Mouse (Mus musculus) cerebellum, adult 2 months (tissue): ENCODE data around the gene Rnf157. TPM values are rescaled to one million over a fixed set of nuclear protein-coding genes. Genes with fewer than 3 reads are reported as not detected.

Source experiments
- DNase-seq, 2 experiments: peaks; one replicate each; pipeline ENCODE4 v3.0.0; 2021
- H3K27ac ChIP-seq: fragments of 200-500 bp; 2 replicates; pipeline ENCODE4 v1.5.1; 2012; ENCODE audit warnings: low read length, control low read depth, inconsistent platforms; ENCODE audit not compliant: insufficient read depth
- H3K27me3 ChIP-seq: fragments of 200-500 bp; 2 replicates; pipeline ENCODE4 v1.6.1; 2012; ENCODE audit warnings: inconsistent platforms, mild to moderate bottlenecking, low read length, moderate library complexity; ENCODE audit not compliant: control insufficient read depth, insufficient read depth
- H3K4me1 ChIP-seq: fragments of 200-500 bp; 2 replicates; pipeline ENCODE4 v1.6.1; 2011; ENCODE audit warnings: low read length; ENCODE audit not compliant: control insufficient read depth, insufficient read depth
- H3K4me3 ChIP-seq: fragments of 200-500 bp; replicated peaks from 2 replicates; pipeline ENCODE3; 2011; ENCODE audit warnings: mild to moderate bottlenecking, low read depth, low read length, control low read depth; ENCODE audit not compliant: insufficient read depth
- CTCF ChIP-seq: fragments of 200-500 bp; IDR thresholded peaks from 2 replicates; pipeline ENCODE4 v1.5.1; 2011; ENCODE audit warnings: low read depth, mild to moderate bottlenecking, control low read depth, low read length, moderate library complexity, borderline replicate concordance; ENCODE audit not compliant: insufficient read depth
- POLR2A ChIP-seq: fragments of 200-500 bp; IDR thresholded peaks from 2 replicates; pipeline ENCODE4 v1.6.1; 2011; ENCODE audit warnings: low read length, control low read depth, borderline replicate concordance; ENCODE audit not compliant: insufficient read depth
- WGBS: fragments of 180-500 bp; shearing (Covaris S2); methylation state at CpG from one replicate; pipeline ENCODE4 v1.1.7; 2018; 5-methylcytosine and 5-hydroxymethylcytosine counted together
- polyA plus RNA-seq: library from polyadenylated mRNA; depleted of rRNA; stranded (reverse); fragments of >200 nt; gene quantifications from 2 replicates; pipeline ENCODE4 v1.2.3, GENCODE M21; 2012

Rnf157 gene
- polyA plus RNA-seq, 1 experiment, result 147 TPM

GRCm38 (mm10) chr11:116405601-116406000 lies 7.2 kb downstream of the Rnf157 start:
- no peaks in the 10 kb centered on the region for H3K4me1 ChIP-seq
- no peak for DNase-seq
- no peak for TF ChIP-seq POLR2A
- no peak for TF ChIP-seq CTCF
- no peak overlapping the region for H3K4me3 ChIP-seq
- no peaks in the 10 kb centered on the region; the same call in 1 of the 2 replicates for H3K27me3 ChIP-seq
- no peak overlapping the region for H3K27ac ChIP-seq
- WGBS, result 96% methylated on average over 4 of the region's 4 CpGs

DNA sequence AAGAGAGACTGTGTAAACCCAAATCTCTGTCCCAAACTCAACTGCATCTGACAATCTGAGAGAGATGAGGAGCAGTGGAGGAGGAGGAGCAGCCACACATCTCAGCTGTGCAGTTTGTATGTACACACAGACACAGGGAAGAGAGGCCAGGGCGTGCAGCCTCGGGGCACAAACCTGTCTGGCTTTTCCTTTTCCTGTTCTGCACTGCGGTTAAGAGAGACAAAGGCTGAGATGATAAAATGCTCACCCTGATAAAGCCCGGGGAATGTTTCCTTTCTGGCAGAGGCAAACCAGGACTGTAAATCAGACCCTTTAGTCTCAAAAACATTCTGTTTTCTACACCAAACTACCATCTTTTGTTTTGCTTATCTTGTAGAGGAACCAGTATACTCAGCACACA lies 12.3 kb downstream of the Rnf157 start:
- TF ChIP-seq POLR2A (no peak), CTCF (no peak)
- 86% methylated on average over 4 of the region's 4 CpGs for WGBS
- DNase-seq, result no peak

GRCm38 (mm10) chr11:116398348-116398677 lies 14.5 kb downstream of the Rnf157 start:
- H3K4me1 ChIP-seq, result no peaks in the 10 kb centered on the region
- no peaks in the 10 kb centered on the region for H3K27me3 ChIP-seq
- H3K27ac ChIP-seq, result no peak overlapping the region
- TF ChIP-seq CTCF, result no peak
- TF ChIP-seq POLR2A, result no peak
- 87% methylated on average over 11 of the region's 11 CpGs for WGBS
- H3K4me3 ChIP-seq, result no peak overlapping the region
- no peak for DNase-seq

More for the DNA sequence above, 12.3 kb downstream of the Rnf157 start:
- no peaks in the 10 kb centered on the region for H3K4me1 ChIP-seq
- no peak overlapping the region for H3K4me3 ChIP-seq
- no peak overlapping the region for H3K27ac ChIP-seq
- H3K27me3 ChIP-seq, result no peaks in the 10 kb centered on the region

DNA sequence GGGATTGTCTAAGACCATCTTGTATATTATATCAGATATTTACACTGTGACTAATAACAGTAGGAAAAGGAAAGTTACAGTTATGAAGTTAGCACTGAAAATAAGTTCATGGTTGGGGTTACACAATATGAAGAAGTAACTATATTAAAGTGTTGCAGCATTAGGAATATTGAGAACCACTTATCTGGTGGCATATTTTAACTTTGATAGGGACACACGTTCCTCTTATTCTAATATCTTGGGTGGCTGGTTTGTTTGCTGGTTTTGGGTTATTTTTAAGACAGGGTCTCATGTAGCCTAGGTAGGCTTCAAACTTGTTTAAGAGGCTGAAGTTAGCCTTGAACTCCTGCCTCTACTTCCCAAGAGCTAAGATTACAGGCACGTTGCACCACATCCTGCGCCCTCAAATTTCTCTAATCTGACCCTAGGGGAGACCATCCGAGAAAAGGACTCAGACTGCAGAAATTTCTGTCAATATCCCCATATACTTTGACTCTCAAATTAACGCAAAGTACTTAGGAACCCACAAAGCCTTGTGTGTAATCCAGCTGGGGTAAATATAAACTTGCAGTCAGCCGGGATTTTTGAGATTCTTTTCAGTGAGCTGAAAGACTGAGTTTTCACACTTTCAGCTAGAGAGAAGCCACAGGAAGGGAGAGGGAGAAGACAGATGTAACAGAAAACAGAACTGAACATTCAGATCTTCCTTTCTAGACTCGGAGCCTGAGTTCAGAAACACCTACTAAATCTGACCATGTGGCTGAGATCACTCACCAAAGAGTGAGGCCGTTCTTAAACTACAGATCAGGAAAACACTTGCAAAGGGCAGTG lies 15.1 kb downstream of the Rnf157 start:
- Histone ChIP-seq H3K27me3 (no peaks in the 10 kb centered on the region), H3K4me1 (no peaks in the 10 kb centered on the region), H3K4me3 (no peak overlapping the region), H3K27ac (no peak overlapping the region)
- no peak for TF ChIP-seq CTCF
- no peak for TF ChIP-seq POLR2A
- 88% methylated on average over 8 of the region's 8 CpGs for WGBS
- DNase-seq, result no peak

DNA sequence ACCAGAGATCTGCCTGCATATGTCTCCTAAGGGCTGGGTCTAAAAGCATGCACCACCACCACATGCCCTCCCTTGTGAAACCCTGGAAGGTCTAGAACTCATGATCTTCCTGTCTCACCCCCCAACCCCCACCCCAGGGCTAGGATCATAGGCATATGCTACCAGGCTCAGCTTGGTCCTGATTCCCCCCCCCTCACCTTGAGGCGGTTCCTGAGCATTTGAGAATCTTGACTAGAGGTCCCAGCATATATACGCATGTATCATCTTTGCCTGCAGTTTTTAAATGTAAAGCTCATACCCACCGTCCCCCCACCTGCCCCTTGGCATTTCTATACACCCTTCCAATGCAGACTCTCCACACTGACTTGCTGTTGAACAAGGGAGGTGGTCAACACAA lies 15.9 kb downstream of the Rnf157 start:
- no peak overlapping the region for H3K27ac ChIP-seq
- no peaks in the 10 kb centered on the region for H3K27me3 ChIP-seq
- no peaks in the 10 kb centered on the region for H3K4me1 ChIP-seq
- no peak overlapping the region for H3K4me3 ChIP-seq
- DNase-seq, result no peak
- 98% methylated on average over 3 of the region's 3 CpGs for WGBS
- TF ChIP-seq POLR2A, result no peak
- TF ChIP-seq CTCF, result no peak

DNA sequence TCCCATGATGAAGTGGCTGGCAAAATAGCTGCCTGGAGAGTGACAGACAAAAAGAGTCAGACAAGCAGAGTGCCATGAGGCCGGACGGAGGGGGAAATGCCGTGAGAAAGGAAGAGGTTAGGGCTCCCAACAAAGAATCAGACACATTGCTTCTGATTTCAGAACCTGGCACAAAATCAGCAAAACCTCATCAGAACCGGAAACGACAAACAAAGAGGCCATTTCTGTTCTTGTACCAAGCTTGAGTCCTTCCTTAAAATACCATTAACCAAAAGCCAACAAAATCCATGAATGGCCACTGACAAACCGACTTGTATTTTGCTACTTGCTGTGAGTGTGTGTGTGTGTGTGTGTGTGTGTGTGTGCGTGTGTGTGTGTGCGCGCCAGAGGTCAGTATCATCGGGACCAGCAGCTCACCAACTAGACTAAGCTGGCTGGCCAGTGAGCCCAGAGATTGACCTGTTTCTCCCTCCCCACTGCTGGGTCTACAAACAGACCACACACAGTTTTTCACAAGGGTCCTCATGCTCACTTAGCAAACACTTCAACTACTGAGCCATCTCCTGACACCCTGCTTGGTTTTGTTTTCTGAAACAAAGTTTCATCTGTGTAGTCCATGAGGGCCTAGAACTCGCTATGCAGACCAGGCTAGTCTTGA lies 16.4 kb downstream of the Rnf157 start:
- TF ChIP-seq POLR2A (no peak), CTCF (no peak)
- Histone ChIP-seq H3K27ac (no peak overlapping the region), H3K27me3 (no peaks in the 10 kb centered on the region), H3K4me3 (no peak overlapping the region), H3K4me1 (no peaks in the 10 kb centered on the region)
- no peak for DNase-seq
- WGBS, result 89% methylated on average over 11 of the region's 11 CpGs

- no peaks in the 10 kb centered on the region for H3K4me1 ChIP-seq
- 94% methylated on average over 4 of the region's 4 CpGs for WGBS
- TF ChIP-seq POLR2A (no peak), CTCF (no peak)
- H3K27me3 ChIP-seq, result no peaks in the 10 kb centered on the region
- H3K27ac ChIP-seq, result no peak overlapping the region
- no peak overlapping the region for H3K4me3 ChIP-seq
- no peak for DNase-seq
Observed at GRCm38 (mm10) chr11:116394769-116395168, 18.1 kb downstream of the Rnf157 start.
